Mouse (Mus musculus) CD4-positive naive resting alpha-beta T cell, adult 76 days (primary cell): ENCODE data around the gene Coq5. TPM values are rescaled to one million over a fixed set of nuclear protein-coding genes. Genes with fewer than 3 reads are reported as not detected.

Source experiments
- total RNA-seq: library from RNA; stranded (reverse); gene quantifications from one replicate; pipeline ENCODE4 v1.2.4, GENCODE M21; 2023

Coq5 gene
- 26.0 TPM for total RNA-seq

GRCm38 (mm10) chr5:115279226-115280049 is at the start of gene Coq5:
Gene Coq5 (plus strand): TSS chr5:115279666.

GRCm38 (mm10) chr5:115235786-115236263 is 43.6 kb upstream of the Coq5 start, which contains the start of gene Pop5:
Gene Pop5 (plus strand): TSS chr5:115235836.

GRCm38 (mm10) chr5:115272812-115273548 is 6.5 kb upstream of the Coq5 start, which contains the start of gene Rnf10:
Gene Rnf10 (minus strand): TSS chr5:115272898.

GRCm38 (mm10) chr5:115300792-115301614 is 21.5 kb downstream of the Coq5 start, which contains the start of gene Dynll1:
Gene Dynll1 (minus strand): TSS chr5:115300999.

GRCm38 (mm10) chr5:115326875-115327609 is 47.6 kb downstream of the Coq5 start, which contains the start of gene Srsf9:
Gene Srsf9 (plus strand): TSS chr5:115327177.

GRCm38 (mm10) chr5:115340577-115341313 is 61.3 kb downstream of the Coq5 start, which contains the start of the genes Gatc and Triap1:
Gene Gatc (minus strand): TSS chr5:115341178.
Gene Triap1 (plus strand): TSS chr5:115341225.

Other genes starting within 250 kb of the Coq5 start
- gene Gm10401, start 181.4 kb upstream of the Coq5 start, total RNA-seq = not detected
- gene Acads, start 160.3 kb upstream of the Coq5 start, total RNA-seq = 22.9 TPM
- gene Unc119b, start 144.7 kb upstream of the Coq5 start, total RNA-seq = 28.7 TPM
- gene Mlec, start 121.5 kb upstream of the Coq5 start, total RNA-seq = 78.6 TPM
- gene Cabp1, start 85.3 kb upstream of the Coq5 start, total RNA-seq = 0.26 TPM
- gene Pop5, start 43.8 kb upstream of the Coq5 start, total RNA-seq = 61.6 TPM
- gene Rnf10, start 6.8 kb upstream of the Coq5 start, total RNA-seq = 199 TPM
- 199 TPM for gene Dynll1, start 21.3 kb downstream of the Coq5 start, total RNA-seq
- gene Srsf9, start 47.5 kb downstream of the Coq5 start, total RNA-seq = 33.1 TPM
- 4.3 TPM for gene Gatc, start 61.5 kb downstream of the Coq5 start, total RNA-seq
- gene Triap1, start 61.6 kb downstream of the Coq5 start, total RNA-seq = 15.2 TPM
- 213 TPM for gene Cox6a1, start 69.3 kb downstream of the Coq5 start, total RNA-seq
- gene Msi1, start 149.9 kb downstream of the Coq5 start, total RNA-seq = not detected
- gene Pla2g1b, start 186.6 kb downstream of the Coq5 start, total RNA-seq = not detected
- gene Sirt4, start 205.1 kb downstream of the Coq5 start, total RNA-seq = 9.1 TPM
- gene Pxn, start 227.0 kb downstream of the Coq5 start, total RNA-seq = 62.9 TPM